Mouse (Mus musculus) forebrain, postnatal 0 days (tissue): ENCODE measurements around the gene Olfr1024. TPM values are rescaled to one million over a fixed set of nuclear protein-coding genes. Genes with fewer than 3 reads are reported as not detected.

Source experiments
- ATAC-seq: fragments of 200-750 bp; cut with Nextera tagmentation; 2 replicates; pipeline ENCODE4 v1.8.0; 2017; ENCODE audit warnings: mild to moderate bottlenecking, moderate library complexity
- DNase-seq: peaks from one replicate; pipeline ENCODE4 v3.0.0-alpha.2; 2015
- H3K27ac ChIP-seq: fragments of 300-500 bp; sonication (generic); 2 replicates; pipeline ENCODE4 v1.5.1; 2014; ENCODE audit warnings: low read depth, mild to moderate bottlenecking, antibody characterized with exemption, low read length, moderate library complexity, mixed read lengths
- H3K27me3 ChIP-seq: fragments of 300-500 bp; sonication (generic); 2 replicates; pipeline ENCODE4 v1.6.1; 2014; ENCODE audit warnings: mild to moderate bottlenecking, low read length, mixed read lengths; ENCODE audit not compliant: insufficient read depth
- H3K36me3 ChIP-seq: fragments of 300-500 bp; sonication (generic); 2 replicates; pipeline ENCODE4 v1.6.1; 2014; ENCODE audit warnings: mild to moderate bottlenecking, moderate library complexity; ENCODE audit not compliant: insufficient read depth
- H3K4me1 ChIP-seq: fragments of 300-500 bp; sonication (generic); 2 replicates; pipeline ENCODE4 v1.6.1; 2014; ENCODE audit warnings: antibody characterized with exemption; ENCODE audit not compliant: insufficient read depth
- H3K4me2 ChIP-seq: fragments of 300-500 bp; sonication (generic); 2 replicates; pipeline ENCODE4 v1.6.1; 2014; ENCODE audit warnings: low read depth, mild to moderate bottlenecking, moderate library complexity
- H3K4me3 ChIP-seq: fragments of 300-500 bp; sonication (generic); 2 replicates; pipeline ENCODE4 v1.5.1; 2014; ENCODE audit warnings: low read depth, low read length, mixed read lengths
- H3K9ac ChIP-seq: fragments of 300-500 bp; sonication (generic); 2 replicates; pipeline ENCODE4 v1.6.1; 2014; ENCODE audit warnings: mild to moderate bottlenecking
- H3K9me3 ChIP-seq: fragments of 300-500 bp; sonication (generic); 2 replicates; pipeline ENCODE4 v1.6.1; 2016; ENCODE audit warnings: low read length
- CTCF ChIP-seq: sonication (generic); IDR thresholded peaks from 2 replicates; pipeline ENCODE4 v1.5.1; 2016; ENCODE audit warnings: antibody characterized with exemption, control low read depth, low read depth
- WGBS: fragments of 180-500 bp; shearing (Covaris S2); extraction: QIAGEN DNeasy Blood & Tissue Kit; methylation state at CpG from one replicate; pipeline ENCODE4 v1.1.7; 2014; 5-methylcytosine and 5-hydroxymethylcytosine counted together
- polyA plus RNA-seq: library from polyadenylated mRNA; unstranded; fragments of >200 nt; fragmentation: Nextera tagmentation; extraction: Ambion mirVana; gene quantifications from 2 replicates; pipeline ENCODE4 v1.2.1, GENCODE M21; 2015
- total RNA-seq: library from RNA; depleted of rRNA; stranded (reverse); fragments of >200 nt; gene quantifications from 2 replicates; pipeline ENCODE4 v1.2.3, GENCODE M21; 2014; rRNA removed

The Olfr1024 gene
- total RNA-seq, result not detected in 2 replicates
- polyA plus RNA-seq, result not detected in 2 replicates

DNA sequence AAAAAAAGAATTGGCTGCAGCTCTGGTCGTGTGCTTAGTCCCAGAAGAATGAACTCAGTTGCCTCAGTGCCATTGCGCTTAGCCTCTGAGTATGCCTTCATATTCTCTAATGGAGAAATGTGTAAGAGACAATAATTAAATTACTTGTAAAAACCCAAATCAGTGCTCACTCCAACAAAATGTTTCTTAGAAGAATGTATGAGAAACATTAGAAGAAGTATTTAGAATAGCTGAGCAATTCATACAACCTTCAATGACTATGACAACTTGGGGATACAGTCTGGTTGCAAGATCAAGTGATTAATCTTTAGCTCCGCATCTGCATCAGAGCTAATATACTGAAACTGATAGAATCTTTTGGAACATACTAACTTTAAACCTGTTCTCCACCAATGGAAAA, at the start of gene Olfr1024:
Gene Olfr1024 (minus strand): TSS at position 101 of the 400 bp plus-strand sequence.
- ATAC-seq (no peak), DNase-seq (no peak)
- no peak for TF ChIP-seq CTCF
- 83% methylated on average over 3 of the region's 3 CpGs for WGBS
- H3K27ac ChIP-seq, result no peak within 1 kb of the TSS
- H3K9ac ChIP-seq, result no peak within 1 kb of the TSS
- no peaks in the 10 kb centered on the region for H3K4me1 ChIP-seq
- H3K27me3 ChIP-seq, result no peaks in the 10 kb centered on the region
- H3K4me3 ChIP-seq, result no peak within 1 kb of the TSS
- no peaks in the 10 kb centered on the region for H3K9me3 ChIP-seq
- no peaks in the 10 kb centered on the region for H3K36me3 ChIP-seq
- H3K4me2 ChIP-seq, result no peak within 1 kb of the TSS

DNA sequence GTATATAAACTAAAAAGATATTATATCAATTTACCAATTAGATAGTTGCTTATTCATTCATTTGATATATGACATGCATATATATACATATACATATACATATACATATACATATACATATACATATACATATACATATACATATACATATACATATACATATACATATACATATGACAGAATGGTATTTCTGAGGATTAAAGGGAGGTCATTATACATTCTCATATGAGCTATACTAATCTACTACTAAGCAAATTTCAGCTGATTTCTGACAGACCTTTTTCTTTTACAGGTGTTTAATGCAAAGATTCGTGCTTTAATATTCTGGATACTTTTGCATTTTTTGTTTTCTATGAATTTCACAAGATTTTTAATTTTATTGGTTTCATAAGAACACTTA, 45.3 kb upstream of the Olfr1024 start, which contains the start of gene Olfr1028:
Gene Olfr1028 (plus strand): TSS at position 301 of the 400 bp plus-strand sequence.
- H3K4me3 ChIP-seq, result no peak within 1 kb of the TSS
- TF ChIP-seq CTCF, result no peak
- H3K27me3 ChIP-seq, result no peaks in the 10 kb centered on the region
- 75% methylated on average over 1 of the region's 1 CpGs for WGBS
- no peaks in the 10 kb centered on the region for H3K9me3 ChIP-seq
- DNase-seq, result no peak
- ATAC-seq, result no peak
- H3K4me2 ChIP-seq, result no peak within 1 kb of the TSS
- no peaks in the 10 kb centered on the region for H3K36me3 ChIP-seq
- no peak within 1 kb of the TSS for H3K27ac ChIP-seq
- no peaks in the 10 kb centered on the region for H3K4me1 ChIP-seq
- H3K9ac ChIP-seq, result no peak within 1 kb of the TSS

- no peak within 1 kb of the TSS for H3K9ac ChIP-seq
- no peak within 1 kb of the TSS for H3K4me2 ChIP-seq
- H3K9me3 ChIP-seq, result no peaks in the 10 kb centered on the region
- ATAC-seq, result no peak
- no peaks in the 10 kb centered on the region for H3K4me1 ChIP-seq
- DNase-seq, result no peak
- no peak within 1 kb of the TSS for H3K27ac ChIP-seq
- H3K36me3 ChIP-seq, result no peaks in the 10 kb centered on the region
- no peak for TF ChIP-seq CTCF
- H3K27me3 ChIP-seq, result no peaks in the 10 kb centered on the region
- WGBS, result 87% methylated on average over 3 of the region's 3 CpGs
- H3K4me3 ChIP-seq, result no peak within 1 kb of the TSS
Observed at GRCm38 (mm10) chr2:85921258-85921657, 16.4 kb upstream of the Olfr1024 start, which contains the start of gene Olfr1026. Gene Olfr1026 (plus strand): TSS chr2:85921558.

DNA sequence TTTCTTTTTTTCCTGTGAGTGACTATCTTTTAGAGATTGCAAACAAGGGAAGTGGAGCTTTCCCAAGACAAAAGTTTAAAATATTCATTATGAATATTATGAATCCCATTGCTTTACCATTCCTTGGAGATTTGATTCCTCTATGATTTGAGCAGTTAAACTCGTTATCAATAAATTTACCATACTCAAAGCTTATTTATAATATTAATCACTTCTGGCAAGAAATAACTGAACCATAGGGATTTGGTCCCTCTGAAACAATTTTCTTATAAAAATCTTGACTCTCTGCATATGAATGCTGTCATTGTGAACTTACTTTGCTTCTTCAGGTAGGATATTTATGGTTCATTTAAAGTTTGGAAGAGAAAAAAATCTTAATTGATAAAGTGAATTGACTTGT, 10.0 kb upstream of the Olfr1024 start, which contains the start of gene Olfr1025-ps1:
Gene Olfr1025-ps1 (plus strand): TSS at position 301 of the 400 bp plus-strand sequence.
- Histone ChIP-seq H3K36me3 (no peaks in the 10 kb centered on the region), H3K27ac (no peak within 1 kb of the TSS), H3K4me1 (no peaks in the 10 kb centered on the region), H3K9ac (no peak within 1 kb of the TSS), H3K4me3 (no peak within 1 kb of the TSS), H3K27me3 (no peaks in the 10 kb centered on the region), H3K4me2 (no peak within 1 kb of the TSS), H3K9me3 (no peaks in the 10 kb centered on the region)
- TF ChIP-seq CTCF, result no peak
- WGBS, result 56% methylated on average over 1 of the region's 1 CpGs
- no peak for ATAC-seq
- no peak for DNase-seq

DNA sequence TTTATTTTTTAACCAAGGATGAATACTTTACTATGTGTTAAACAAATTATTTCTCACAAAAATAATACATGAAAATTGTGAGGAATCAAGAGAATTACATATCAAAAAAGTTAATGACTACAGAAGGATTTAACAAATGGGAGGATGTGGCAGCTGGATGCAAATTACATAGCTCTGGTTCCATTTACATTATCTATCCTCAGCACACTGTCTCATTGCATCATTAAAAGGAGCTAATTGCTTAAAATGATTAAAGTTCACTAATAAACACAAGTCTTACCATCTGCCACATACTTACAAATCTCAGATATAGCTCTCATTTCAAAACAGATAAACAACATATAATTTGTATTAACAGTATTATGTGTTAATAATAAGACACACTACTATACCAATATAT, 8.3 kb upstream of the Olfr1024 start:
- no peak overlapping the region for H3K9ac ChIP-seq
- no peak overlapping the region for H3K4me2 ChIP-seq
- H3K27ac ChIP-seq, result no peak overlapping the region
- H3K9me3 ChIP-seq, result no peaks in the 10 kb centered on the region
- H3K27me3 ChIP-seq, result no peaks in the 10 kb centered on the region
- DNase-seq, result no peak
- H3K36me3 ChIP-seq, result no peaks in the 10 kb centered on the region
- TF ChIP-seq CTCF, result no peak
- no peak for ATAC-seq
- no peaks in the 10 kb centered on the region for H3K4me1 ChIP-seq
- H3K4me3 ChIP-seq, result no peak overlapping the region

- no peaks in the 10 kb centered on the region for H3K9me3 ChIP-seq
- no peak within 1 kb of the TSS for H3K4me2 ChIP-seq
- no peaks in the 10 kb centered on the region for H3K27me3 ChIP-seq
- H3K9ac ChIP-seq, result no peak within 1 kb of the TSS
- WGBS, result 68% methylated on average over 2 of the region's 2 CpGs
- H3K4me3 ChIP-seq, result no peak within 1 kb of the TSS
- no peaks in the 10 kb centered on the region for H3K4me1 ChIP-seq
- DNase-seq, result no peak
- no peak for ATAC-seq
- H3K27ac ChIP-seq, result no peak within 1 kb of the TSS
- TF ChIP-seq CTCF, result no peak
- no peaks in the 10 kb centered on the region for H3K36me3 ChIP-seq
Observed at GRCm38 (mm10) chr2:85885340-85885739, 19.5 kb downstream of the Olfr1024 start, which contains the start of gene Olfr1023. Gene Olfr1023 (plus strand): TSS chr2:85885640.

DNA sequence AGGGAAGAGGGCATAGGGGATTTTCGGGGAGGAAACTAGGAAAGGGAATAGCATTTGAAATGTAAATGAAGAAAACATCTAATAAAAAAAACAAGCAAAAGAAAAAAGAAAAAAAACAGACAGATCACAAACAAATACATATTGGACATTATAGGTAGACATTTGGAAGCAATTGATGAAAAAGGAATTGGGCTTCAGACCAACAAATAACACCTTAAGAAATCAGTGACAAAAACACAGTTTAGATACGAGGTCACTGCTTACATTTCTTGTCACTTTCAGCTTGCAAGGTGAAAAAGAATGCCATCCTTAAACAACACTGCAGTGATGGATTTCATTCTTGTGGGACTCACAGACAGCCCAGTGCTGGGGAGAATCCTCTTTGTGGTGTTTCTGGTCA, 36.6 kb downstream of the Olfr1024 start, which contains the start of gene Olfr1022:
Gene Olfr1022 (plus strand): TSS at position 301 of the 400 bp plus-strand sequence.
- Histone ChIP-seq H3K36me3 (no peaks in the 10 kb centered on the region), H3K9me3 (no peaks in the 10 kb centered on the region), H3K4me1 (no peaks in the 10 kb centered on the region), H3K4me3 (no peak within 1 kb of the TSS), H3K4me2 (no peak within 1 kb of the TSS), H3K27me3 (no peaks in the 10 kb centered on the region), H3K27ac (no peak within 1 kb of the TSS), H3K9ac (no peak within 1 kb of the TSS)
- 61% methylated on average over 2 of the region's 2 CpGs for WGBS
- no peak for TF ChIP-seq CTCF
- ATAC-seq (no peak), DNase-seq (no peak)

Other genes starting within 250 kb of the Olfr1024 start
- not detected in 2 replicates for gene Olfr154, start 240.6 kb downstream of the Olfr1024 start, total RNA-seq
- not detected in 2 replicates for gene Olfr154, start 240.6 kb downstream of the Olfr1024 start, polyA plus RNA-seq
- gene Olfr1006, start 226.3 kb downstream of the Olfr1024 start, total RNA-seq, result not detected in 2 replicates
- not detected in 2 replicates for gene Olfr1006, start 226.3 kb downstream of the Olfr1024 start, polyA plus RNA-seq
- not detected in 2 replicates for gene Olfr1008, start 215.6 kb downstream of the Olfr1024 start, total RNA-seq
- not detected in 2 replicates for gene Olfr1008, start 215.6 kb downstream of the Olfr1024 start, polyA plus RNA-seq
- gene Olfr1009, start 189.6 kb downstream of the Olfr1024 start, total RNA-seq, result not detected in 2 replicates
- not detected in 2 replicates for gene Olfr1009, start 189.6 kb downstream of the Olfr1024 start, polyA plus RNA-seq
- gene Olfr1012, start 142.3 kb downstream of the Olfr1024 start, total RNA-seq, result not detected in 2 replicates
- gene Olfr1012, start 142.3 kb downstream of the Olfr1024 start, polyA plus RNA-seq, result not detected in 2 replicates
- not detected in 2 replicates for gene Olfr1013, start 138.0 kb downstream of the Olfr1024 start, total RNA-seq
- not detected in 2 replicates for gene Olfr1013, start 138.0 kb downstream of the Olfr1024 start, polyA plus RNA-seq
- not detected in 2 replicates for gene Olfr1014, start 132.3 kb downstream of the Olfr1024 start, total RNA-seq
- gene Olfr1014, start 132.3 kb downstream of the Olfr1024 start, polyA plus RNA-seq, result not detected in 2 replicates
- 0.08 TPM in 1 of 2 replicates, not detected in the other for gene Olfr1015, start 123.0 kb downstream of the Olfr1024 start, total RNA-seq
- not detected in 2 replicates for gene Olfr1015, start 123.0 kb downstream of the Olfr1024 start, polyA plus RNA-seq
- gene Olfr1016, start 102.5 kb downstream of the Olfr1024 start, total RNA-seq, result not detected in 2 replicates
- gene Olfr1016, start 102.5 kb downstream of the Olfr1024 start, polyA plus RNA-seq, result not detected in 2 replicates
- gene Olfr1018, start 86.6 kb downstream of the Olfr1024 start, total RNA-seq, result not detected in 2 replicates
- not detected in 2 replicates for gene Olfr1018, start 86.6 kb downstream of the Olfr1024 start, polyA plus RNA-seq
- 0.08 TPM in 1 of 2 replicates, not detected in the other for gene Olfr1019, start 59.6 kb downstream of the Olfr1024 start, total RNA-seq
- not detected in 2 replicates for gene Olfr1019, start 59.6 kb downstream of the Olfr1024 start, polyA plus RNA-seq
- gene Olfr1020, start 58.0 kb downstream of the Olfr1024 start, total RNA-seq, result not detected in 2 replicates
- gene Olfr1020, start 58.0 kb downstream of the Olfr1024 start, polyA plus RNA-seq, result not detected in 2 replicates
- not detected in 2 replicates for gene Olfr1022, start 36.5 kb downstream of the Olfr1024 start, total RNA-seq
- not detected in 2 replicates for gene Olfr1022, start 36.5 kb downstream of the Olfr1024 start, polyA plus RNA-seq
- not detected in 2 replicates for gene Olfr1023, start 19.4 kb downstream of the Olfr1024 start, total RNA-seq
- gene Olfr1023, start 19.4 kb downstream of the Olfr1024 start, polyA plus RNA-seq, result not detected in 2 replicates
- gene Olfr1025-ps1, start 10.1 kb upstream of the Olfr1024 start, total RNA-seq, result not detected in 2 replicates
- not detected in 2 replicates for gene Olfr1025-ps1, start 10.1 kb upstream of the Olfr1024 start, polyA plus RNA-seq
- gene Olfr1026, start 16.5 kb upstream of the Olfr1024 start, total RNA-seq, result not detected in 2 replicates
- not detected in 2 replicates for gene Olfr1026, start 16.5 kb upstream of the Olfr1024 start, polyA plus RNA-seq
- gene Olfr1028, start 45.4 kb upstream of the Olfr1024 start, total RNA-seq, result not detected in 2 replicates
- gene Olfr1028, start 45.4 kb upstream of the Olfr1024 start, polyA plus RNA-seq, result not detected in 2 replicates
- gene Olfr1029, start 68.8 kb upstream of the Olfr1024 start, total RNA-seq, result not detected in 2 replicates
- not detected in 2 replicates for gene Olfr1029, start 68.8 kb upstream of the Olfr1024 start, polyA plus RNA-seq
- gene Olfr1030, start 74.2 kb upstream of the Olfr1024 start, total RNA-seq, result not detected in 2 replicates
- gene Olfr1030, start 74.2 kb upstream of the Olfr1024 start, polyA plus RNA-seq, result not detected in 2 replicates
- gene Olfr1031, start 85.3 kb upstream of the Olfr1024 start, total RNA-seq, result not detected in 2 replicates
- gene Olfr1031, start 85.3 kb upstream of the Olfr1024 start, polyA plus RNA-seq, result not detected in 2 replicates
- gene Olfr1032, start 100.5 kb upstream of the Olfr1024 start, total RNA-seq, result not detected in 2 replicates
- not detected in 2 replicates for gene Olfr1032, start 100.5 kb upstream of the Olfr1024 start, polyA plus RNA-seq
- gene Olfr1033, start 115.6 kb upstream of the Olfr1024 start, total RNA-seq, result 0.05 and 0.08 TPM in 2 replicates
- gene Olfr1033, start 115.6 kb upstream of the Olfr1024 start, polyA plus RNA-seq, result 1.1 and 1.2 TPM in 2 replicates
- gene Olfr1034, start 140.8 kb upstream of the Olfr1024 start, total RNA-seq, result not detected in 2 replicates
- not detected in 2 replicates for gene Olfr1034, start 140.8 kb upstream of the Olfr1024 start, polyA plus RNA-seq
- gene Olfr1036, start 168.9 kb upstream of the Olfr1024 start, total RNA-seq, result not detected in 2 replicates
- not detected in 2 replicates for gene Olfr1036, start 168.9 kb upstream of the Olfr1024 start, polyA plus RNA-seq
- gene Olfr1037, start 182.3 kb upstream of the Olfr1024 start, total RNA-seq, result not detected in 2 replicates
- gene Olfr1037, start 182.3 kb upstream of the Olfr1024 start, polyA plus RNA-seq, result not detected in 2 replicates
- gene Olfr1039, start 230.9 kb upstream of the Olfr1024 start, total RNA-seq, result not detected in 2 replicates
- not detected in 2 replicates for gene Olfr1039, start 230.9 kb upstream of the Olfr1024 start, polyA plus RNA-seq
- not detected in 2 replicates for gene Olfr1040, start 241.7 kb upstream of the Olfr1024 start, total RNA-seq
- not detected in 2 replicates for gene Olfr1040, start 241.7 kb upstream of the Olfr1024 start, polyA plus RNA-seq